Mouse (Mus musculus) right cerebral cortex, adult 2 months (tissue): ENCODE results near the gene Cars2.
"Not testable (repeated sequence)": the region's sequence is repeated elsewhere in the genome, so short reads cannot be mapped to it uniquely, and the experiment has no call there.

ENCODE experiments used
- DNase-seq, 2 experiments: peaks; one replicate each; pipeline ENCODE4 v3.0.0; 2021 to 2022; ENCODE audit warnings: low spot score in 2 of 2

The Cars2 gene

DNA sequence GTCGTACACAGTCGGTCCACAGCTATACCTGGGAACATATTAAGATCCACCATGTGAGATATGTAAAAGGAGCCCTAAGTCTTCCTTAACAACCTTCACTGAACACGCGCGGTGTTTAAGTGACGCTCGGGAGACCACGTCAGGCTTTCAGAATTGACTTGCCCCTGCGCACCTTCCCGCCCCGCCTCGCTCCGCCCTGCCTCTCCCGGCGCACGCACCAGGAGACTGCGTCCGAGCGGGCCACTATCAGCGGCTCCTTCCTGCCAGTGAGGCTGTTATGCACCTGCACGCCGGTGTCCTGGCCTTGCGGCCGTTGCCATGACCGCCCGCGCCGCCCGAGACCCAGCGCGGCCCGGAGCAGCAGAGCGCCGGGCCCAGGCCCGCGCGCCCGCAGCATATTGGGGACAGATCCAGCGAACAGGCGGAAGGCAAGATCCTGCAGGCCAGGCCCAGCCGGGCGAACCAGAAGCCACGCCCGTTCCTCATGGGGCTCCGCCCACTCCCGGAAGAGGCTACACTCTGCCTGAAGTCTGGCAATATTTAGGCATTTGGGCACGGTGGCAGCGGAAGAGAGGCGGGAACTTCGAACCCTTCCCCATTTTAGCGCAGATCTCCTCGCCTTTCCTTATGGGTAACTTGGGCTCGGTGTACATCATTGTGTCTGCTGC is at the start of gene Cars2:
Gene Cars2, minus strand, starts transcription at position 503 of the 668 bp plus-strand sequence.
- peak; percentile 86 to 90 for DNase-seq

DNA sequence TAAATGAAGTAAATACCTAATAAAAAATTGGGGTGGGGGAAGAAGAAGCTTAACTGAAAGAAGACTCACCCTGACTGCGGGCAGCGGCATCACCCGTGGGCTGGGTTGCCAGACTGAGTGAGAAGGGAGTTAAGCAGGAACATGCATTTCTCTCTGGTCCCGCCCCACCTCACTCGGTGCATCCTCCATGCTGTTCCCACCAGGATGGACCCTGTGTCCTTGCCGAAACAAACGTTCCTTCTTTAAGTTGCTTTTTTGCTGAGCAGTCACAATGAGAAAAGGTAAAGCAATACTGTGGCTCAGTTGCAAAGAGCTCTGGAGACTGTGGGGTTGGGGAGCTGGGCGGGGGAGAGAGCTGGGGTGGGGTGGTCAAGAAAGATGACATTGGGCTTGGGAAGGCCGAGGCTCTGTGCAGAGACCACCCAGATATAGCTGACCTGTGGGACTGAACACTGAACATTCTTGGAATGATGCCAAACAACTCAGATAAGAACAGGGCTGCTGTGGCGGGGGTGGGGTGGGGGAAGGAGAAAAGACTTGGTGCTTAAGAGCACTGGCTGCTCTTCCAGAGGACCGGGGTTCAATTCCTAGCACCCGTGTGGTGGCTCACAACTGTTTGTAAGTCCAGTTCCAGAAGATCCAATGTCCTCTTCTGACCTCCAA is 42.8 kb upstream of the Cars2 start:
- no peak for DNase-seq

DNA sequence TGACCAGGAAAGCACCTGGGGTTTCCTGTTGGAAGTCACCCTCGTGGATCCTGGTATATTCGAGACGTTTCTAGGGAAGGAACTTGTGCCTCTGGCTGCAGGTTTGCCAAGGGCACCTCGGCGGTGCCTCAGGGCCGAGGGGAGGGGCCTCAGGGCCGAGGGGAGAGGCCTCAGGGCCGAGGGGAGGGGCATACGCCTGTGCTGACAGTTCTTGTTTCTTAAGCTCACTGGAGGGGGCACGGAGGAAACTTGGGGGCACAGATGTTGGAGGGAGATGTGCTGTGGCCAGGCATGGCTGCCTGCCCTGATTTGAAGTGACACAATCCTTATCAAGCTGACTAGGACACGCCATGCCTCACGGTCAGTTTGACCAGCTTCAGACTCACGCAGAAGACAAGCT is 41.7 kb upstream of the Cars2 start:
- no peak for DNase-seq

DNA sequence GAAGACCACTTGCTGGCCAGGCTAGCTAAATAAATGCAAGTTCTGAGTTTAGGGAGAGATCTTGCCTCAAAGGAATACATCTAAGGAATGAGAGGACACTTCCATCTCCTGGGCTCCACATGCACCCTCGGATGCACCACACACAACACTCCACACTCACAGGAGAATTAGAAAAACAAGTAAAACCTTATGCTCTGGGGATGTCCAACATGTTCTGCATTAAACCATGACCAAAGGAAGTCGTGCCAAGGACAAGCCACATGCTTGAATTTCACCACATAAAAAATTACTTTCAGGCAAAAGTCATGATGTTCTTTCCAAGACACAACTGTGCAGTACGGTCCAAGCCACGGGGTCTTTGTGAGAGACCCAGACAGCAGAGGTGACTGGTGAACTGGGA is 41.3 kb upstream of the Cars2 start:
- DNase-seq: no peak

DNA sequence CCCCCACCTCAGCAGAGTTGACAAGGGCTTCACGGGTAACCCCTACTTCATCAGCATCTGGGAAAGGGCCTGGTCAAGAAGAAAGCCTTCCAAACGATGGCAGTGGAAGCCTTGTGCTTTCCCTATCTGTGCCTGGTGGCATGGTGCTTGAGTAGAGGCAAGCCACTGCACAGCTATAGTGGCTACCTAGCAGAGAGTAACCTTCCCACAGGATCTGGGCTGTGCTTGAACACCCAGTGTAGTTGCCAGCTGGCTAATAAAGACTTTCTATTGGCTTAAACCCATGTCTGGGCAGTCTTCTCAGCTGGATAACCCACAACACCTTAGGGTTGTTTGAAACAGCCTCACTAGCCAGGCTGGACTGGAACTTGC is 35.8 kb upstream of the Cars2 start:
- no peak for DNase-seq

DNA sequence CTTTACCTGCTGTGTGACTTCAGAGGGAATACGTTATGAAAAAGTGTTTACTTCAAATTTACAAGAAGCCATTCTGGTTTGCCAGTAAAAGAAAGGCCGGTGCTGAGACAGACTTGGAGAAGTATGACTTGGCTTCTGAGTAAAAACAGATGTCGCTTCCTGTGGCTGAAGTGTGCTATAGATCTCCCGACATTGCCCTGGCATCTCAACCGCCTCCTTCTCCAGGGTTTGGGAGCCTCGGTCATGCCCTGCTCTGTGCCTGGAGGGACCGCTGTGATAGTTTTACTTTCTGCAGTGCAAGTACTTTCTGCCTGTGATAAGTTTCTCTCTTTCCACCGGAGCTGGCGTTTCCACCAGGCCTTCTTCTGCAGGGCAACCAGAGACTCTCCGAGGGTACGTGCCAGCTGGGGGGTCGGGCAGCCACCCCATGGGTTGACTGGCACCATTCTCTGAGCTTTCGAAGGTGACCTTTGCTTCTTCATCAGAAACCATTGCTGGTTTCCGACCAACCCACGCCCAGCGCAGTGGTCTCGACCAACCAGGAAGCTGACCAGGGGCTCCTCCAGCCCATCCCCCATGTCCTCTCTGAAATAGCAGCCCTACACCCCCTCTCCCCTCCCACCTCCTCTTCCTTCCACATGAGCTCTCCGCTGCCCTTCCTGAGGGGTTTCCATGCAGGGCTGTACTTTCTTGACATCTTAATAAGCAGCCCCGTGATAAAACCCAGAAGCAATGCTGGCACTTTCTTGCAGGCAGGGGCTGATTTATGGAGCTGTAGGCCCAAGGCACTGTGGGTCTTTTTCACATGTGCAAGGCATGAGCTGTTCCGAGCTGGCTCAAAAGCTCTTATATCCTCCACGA is 35.2 kb upstream of the Cars2 start:
- DNase-seq: no peak

DNA sequence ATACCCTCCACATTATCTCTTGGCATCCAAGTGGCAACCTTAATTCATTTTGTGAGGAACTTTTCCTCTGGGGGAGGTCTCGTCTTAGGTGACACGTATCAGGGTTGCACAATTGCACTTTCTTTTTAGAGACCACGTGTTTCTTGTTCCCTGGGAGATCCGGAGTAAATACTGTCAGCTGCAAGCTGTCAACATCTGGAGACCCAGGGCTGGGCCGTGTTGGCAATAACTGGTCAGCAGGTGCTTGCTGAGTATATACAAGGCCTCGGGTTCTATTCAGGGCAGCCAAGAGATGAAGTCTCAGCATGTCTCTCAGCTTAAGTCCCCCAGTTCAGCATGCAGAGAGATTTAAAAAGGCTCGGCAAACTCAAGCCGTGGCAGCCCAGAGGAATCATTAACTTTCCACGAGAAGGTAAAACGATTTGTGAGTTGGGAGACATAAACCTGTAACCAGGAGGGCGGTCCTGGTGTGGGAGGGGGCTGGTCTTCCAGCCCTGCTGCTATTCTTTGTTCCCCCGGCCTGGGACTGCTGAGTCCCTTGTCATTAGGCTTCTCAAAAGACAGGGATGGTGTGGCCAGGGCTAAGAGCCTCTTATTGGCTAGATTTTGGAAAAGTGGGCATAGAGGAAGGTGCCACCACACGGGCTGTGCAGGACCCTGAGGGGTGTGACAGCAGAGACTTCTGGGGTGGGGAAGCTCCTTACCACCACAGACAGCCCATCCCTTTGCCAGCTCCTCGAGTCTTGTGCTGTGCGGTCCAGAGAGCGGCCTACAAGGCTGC is 25.2 kb upstream of the Cars2 start:
- no peak for DNase-seq

DNA sequence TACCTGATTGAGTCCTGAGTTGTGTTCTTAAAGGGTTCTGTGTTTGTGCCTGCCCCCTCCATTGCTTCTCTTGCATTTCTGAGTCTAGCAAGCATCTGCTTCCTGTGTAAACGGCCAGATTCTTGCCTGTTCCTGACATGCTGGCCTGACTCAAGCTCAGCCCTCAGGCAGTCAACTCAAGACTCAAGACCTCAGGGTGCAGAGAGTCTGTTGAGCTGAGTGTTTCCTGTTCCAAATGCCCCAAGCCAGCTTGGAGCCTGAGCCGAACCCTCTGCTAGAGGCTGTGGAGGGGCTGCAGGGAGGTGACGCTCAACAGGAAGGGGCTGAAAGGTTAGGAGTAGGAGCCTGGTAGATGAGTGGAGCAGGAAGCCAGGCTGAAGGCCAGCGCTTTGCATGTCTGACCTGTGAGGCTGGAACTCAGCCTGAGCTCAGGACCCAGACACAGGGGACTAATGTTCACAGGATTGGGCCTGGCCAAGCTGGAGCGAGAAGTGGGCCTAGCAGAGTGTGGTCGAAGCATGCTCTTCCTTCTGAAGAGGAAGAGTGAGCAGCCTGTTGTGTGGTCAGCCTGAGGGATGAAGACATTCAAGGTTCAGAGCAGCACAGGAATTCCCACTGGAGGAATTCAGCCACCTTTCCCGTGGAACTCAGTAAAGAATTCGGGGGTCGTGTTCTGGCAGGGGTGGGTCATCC is 24.5 kb upstream of the Cars2 start:
- DNase-seq: no peak

DNA sequence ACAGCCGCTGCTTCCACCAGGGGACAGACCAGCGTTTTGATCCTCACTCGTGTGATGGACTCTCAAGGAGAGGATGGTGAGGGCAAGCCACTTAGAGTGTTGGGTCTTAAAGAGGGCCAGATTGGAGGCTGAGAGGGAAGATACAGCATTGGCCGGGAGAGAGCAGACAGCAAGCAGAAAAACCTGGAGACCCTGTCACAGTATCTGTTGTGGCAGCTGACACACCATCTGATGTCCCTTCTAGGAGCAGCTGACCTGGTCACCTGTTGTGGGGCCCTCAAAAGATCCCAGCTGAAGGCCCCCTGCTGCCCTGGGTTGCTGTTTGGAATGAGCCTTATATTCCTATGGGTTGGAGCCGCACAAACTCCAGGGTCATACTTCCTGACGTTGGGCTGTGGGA is 21.8 kb upstream of the Cars2 start:
- no peak for DNase-seq

DNA sequence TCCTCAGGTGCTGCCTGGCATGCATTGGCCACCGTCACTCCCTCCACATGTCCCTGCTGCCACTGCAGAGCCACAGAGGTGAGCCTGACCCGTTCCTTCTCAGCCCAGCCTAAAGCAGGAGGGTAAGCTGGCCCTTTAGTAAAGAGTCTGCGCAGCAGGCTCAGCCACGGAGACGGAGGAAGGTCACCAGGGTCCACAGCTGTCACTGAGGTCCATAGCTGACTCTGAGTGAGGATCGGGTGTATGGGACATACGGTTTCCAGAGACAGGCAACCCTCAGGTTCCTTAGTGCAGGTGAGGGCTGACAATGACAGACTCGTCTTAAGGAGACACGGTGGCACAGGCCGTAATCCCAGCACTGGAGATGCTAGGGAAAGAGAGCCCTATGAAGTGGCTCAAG is 21.4 kb upstream of the Cars2 start:
- no peak for DNase-seq

DNA sequence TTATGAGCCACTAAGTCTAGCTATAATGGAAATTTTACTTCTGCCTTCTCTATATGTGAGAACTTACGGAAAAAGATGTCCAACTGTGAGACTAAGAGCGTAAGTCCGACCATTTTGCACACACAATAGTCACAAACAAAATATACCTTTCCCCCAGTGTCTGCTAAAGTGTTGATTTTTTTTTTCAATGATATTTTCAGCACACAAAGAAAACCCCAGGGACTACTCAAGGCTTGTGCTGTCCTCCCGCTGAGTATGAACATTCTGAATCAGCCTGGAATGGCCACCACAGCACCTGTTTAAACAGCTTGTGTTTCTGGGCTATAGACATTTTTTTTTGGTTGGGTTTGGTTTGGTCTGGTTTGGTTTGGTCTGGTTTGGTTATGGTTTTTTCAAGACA is 20.2 kb upstream of the Cars2 start:
- no peak for DNase-seq

DNA sequence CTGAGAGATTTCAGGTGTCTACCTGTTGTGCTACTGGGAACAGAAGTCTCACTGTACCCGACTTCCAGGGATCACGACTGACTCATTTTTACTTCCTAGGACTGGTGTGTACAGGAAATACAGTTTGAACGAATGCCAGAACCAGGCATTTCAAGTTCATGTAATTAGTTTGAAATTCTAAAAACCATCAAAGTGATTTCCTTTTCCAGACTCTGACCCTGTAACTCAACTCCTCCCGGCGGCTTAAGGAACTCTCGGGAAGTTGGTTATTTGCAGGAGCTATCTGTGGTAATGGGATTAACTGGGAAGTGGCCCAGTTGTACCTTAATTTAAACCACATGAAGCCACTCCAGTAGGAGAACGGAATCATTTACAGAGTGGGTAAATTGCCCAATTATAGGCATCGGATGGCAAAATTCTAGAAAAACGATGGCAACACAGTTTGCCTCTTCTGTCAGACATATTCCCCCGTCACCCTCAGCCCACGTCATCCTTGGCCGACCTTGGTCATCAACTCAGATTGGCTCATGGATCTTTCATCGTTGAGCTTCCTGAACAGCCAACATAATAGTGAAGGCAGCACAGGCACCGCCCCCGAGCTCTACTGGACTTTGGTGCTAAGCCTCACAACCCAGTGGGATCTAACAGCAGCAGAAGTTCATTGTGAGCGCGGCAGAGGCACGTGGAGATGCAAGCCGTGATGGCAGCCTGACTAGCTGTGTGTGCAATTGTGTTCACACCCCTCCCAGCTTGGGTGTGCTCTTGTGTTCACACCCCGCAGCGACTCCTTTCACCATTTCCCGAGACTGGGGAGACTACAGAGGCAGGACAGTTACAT is 18.9 kb upstream of the Cars2 start:
- no peak for DNase-seq

DNA sequence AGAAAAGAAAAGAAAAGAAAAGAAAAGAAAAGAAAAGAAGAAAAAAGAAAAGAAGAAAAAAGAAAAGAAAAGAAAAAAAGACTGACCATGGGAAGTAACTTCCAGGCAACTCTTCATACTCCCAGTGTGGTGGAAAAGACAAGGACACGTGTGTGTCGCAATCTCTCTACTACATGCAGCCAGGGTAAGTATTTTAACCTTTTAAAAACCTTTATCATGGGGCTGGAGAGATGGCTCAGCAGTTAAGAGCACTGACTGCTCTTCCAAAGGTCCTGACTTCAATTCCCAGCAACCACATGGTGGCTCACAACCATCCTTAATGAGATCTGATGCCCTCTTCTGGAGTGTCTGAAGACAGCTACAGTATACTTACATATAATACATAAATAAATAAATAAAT is 17.6 kb upstream of the Cars2 start:
- DNase-seq: not testable (repeated sequence)

DNA sequence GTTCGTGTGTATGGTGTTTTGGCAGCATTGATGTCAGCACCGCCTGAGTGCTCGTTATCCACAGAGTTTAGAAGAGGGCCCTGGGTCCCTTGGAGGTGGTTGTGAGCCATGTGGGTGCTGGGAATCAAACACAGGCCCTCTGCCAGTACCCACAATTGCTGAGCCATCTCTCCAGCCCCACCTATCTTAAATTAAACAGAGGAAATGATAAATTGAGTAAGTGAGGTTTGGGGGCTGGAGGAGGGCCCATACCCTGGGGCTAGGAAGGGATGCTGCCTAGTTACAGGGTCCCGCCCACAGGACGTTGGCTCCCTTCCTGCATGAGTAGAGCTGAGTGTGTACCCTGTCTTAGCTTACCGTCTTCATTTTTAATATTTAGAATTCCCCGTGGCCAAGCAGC is 14.1 kb upstream of the Cars2 start:
- DNase-seq: no peak

DNA sequence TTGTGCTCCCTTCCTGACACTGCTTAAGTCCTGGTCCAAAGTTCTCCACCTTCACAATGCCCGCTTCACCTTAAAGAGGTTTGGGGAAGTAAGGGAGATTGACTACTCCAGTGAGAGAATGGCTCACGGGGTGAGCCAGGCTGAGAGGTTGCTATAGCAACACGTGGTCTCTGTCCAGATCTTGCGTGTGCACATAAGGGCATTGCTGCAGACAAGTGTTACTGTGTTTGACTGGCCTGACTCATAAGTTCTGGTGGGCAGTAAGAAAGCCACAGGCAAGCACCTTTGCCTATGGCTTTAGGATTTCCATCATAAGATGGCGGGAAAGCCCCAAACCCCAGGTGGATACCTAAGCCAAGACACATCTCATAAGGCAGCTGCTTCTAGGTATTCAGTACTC is 13.7 kb upstream of the Cars2 start:
- DNase-seq: no peak

DNA sequence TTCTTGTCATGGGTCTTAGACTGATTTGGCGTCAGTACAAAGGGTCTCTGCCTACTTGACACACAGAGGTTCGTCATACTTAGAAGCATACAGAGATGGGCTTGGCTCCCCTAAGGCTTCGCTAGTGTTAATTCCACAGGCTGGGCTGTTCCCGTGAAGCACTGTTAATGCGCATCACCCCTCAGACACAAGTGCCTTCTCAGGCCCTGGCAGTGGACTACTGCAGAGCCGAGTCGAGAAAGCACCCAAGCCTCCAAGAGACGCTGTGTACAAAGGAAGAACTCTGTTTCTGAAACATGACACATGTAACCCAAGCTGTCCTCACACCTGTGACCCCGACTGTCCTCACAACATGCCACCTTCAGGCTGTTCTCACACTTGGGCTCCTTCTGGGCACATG is 9.6 kb upstream of the Cars2 start:
- no peak for DNase-seq

DNA sequence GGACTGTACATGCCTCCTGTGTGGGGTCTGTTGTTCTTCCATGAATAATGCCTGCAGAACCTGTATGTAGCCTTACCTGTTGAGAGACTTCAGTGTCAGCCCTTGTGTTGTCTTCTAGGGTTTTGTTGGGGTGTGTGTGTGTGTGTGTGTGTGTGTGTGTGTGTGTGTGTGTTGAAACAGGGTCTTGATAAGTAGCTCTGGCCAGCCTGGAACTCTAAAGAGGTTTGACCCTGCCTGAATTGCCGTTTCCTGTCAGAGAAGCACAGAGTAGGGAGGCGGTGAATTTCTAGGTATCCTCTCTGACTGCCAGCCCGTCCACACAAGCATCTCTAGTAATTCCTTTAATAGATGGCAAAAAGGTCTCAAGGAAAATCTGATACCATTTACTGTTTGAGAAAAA is 8.9 kb upstream of the Cars2 start:
- DNase-seq: no peak

DNA sequence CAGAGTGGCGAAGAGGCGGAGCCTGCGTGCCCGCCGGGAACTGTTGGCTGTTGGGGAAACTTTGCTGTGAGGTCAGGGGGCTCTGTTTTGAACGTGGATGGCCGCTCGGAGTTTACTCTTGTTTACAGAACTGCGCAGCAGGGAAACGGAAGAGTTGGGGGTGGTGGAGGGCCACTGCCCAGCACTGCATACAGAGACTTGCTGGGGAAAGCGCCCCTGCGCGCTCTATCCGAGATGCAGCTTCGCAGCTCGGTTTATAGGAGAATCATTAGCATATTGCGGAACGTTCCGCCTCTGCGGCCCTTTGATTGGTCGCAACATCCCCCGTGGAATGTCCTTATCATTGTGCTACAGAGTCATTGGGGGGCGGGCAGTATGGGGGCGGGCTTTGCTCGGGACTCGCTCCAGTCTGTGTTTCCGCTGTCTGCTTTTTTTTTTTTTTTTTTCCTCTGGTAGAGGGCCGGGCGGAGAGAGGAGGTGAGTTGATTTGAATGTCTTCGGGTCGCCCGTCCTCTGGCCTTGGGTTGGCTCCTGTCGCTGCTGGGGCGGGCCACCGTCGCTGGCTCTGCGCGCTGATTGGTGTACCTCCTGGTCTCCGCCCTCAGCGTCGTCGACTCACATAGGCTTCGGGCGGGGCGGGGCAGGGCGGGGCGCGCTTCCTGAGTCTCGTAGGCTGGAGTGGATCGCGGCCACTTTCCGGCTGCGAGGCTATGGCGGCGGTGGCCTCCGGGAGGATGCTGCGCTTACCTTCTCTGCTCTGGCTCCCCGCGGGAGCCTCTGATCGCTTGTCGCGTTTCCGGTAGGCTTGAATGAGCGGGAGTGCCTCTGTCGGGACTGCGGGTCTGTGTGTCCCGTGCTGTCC is 7.4 kb upstream of the Cars2 start:
- peak; percentile 95 for DNase-seq

DNA sequence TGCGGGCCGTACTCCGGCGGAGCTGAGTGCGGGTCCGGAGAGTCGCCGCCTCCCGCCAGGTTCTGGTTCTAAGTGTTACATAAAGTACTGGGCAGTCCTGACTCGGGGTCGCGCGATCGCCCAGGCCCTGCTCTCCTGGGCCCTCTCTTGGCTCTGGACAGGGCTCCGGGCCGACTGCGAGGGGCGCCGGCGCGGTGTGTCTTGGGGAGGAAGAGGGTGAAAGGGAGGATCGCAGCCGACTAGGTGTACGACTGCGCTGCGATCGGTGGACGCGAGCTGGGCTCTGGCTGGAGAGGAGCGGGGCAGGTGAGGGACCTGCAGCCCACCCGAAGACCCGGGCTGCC is 6.8 kb upstream of the Cars2 start:
- peak in 1 of 2 experiments; percentile 32 for DNase-seq
